Mouse (Mus musculus) urinary bladder, postnatal 10 days (tissue): ENCODE data around the gene Sys1.

Experiments
- DNase-seq: peaks from one replicate; pipeline ENCODE4 v3.0.0; 2022; ENCODE audit warnings: low spot score

Gene Sys1

GRCm38 (mm10) chr2:164500511-164500910 is 43.7 kb downstream of the Sys1 start:
- no peak for DNase-seq

GRCm38 (mm10) chr2:164504919-164505318 is 48.2 kb downstream of the Sys1 start:
- DNase-seq = no peak

DNA sequence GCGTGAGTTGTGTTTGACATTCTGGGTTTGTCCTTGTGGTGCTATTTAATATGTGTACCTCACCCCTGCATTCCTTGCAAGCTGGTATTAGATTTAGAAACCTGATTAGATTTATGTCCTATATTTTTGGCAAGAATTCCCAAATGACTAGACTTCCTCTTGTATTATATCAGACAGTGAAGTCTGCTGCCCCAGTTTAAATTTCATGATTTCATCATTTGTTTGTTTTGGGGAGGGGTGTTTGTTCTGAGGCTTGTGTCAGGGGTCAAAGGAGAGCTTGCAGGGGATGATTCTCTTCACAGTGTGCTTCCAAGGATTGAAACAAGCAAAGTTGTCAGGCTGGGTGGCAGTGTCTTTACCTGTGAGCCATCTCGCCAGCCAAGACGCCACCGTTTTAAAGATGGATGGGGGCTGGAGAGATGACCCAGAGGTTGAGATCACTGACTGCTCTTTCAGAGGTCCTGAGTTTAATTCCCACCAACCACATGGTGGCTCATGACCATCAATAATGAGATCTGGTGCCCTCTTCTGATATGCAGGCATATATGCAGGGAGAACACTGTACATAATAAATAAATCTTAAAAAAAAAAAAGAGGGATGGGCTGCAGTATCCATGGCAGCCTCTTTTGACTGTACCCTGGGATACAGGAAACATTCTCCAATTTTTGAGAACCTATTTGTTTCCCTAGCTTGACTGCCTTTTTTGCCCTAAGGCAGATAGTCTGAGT is 49.0 kb downstream of the Sys1 start:
- no peak for DNase-seq

- no peak for DNase-seq
These were observed 51.0 kb downstream of the Sys1 start for GRCm38 (mm10) chr2:164507811-164508210.

GRCm38 (mm10) chr2:164510621-164511190 is 53.9 kb downstream of the Sys1 start:
- DNase-seq = no peak

GRCm38 (mm10) chr2:164512121-164512909 is 55.6 kb downstream of the Sys1 start:
- no peak for DNase-seq

GRCm38 (mm10) chr2:164513389-164513788 is 56.6 kb downstream of the Sys1 start:
- DNase-seq = no peak

DNA sequence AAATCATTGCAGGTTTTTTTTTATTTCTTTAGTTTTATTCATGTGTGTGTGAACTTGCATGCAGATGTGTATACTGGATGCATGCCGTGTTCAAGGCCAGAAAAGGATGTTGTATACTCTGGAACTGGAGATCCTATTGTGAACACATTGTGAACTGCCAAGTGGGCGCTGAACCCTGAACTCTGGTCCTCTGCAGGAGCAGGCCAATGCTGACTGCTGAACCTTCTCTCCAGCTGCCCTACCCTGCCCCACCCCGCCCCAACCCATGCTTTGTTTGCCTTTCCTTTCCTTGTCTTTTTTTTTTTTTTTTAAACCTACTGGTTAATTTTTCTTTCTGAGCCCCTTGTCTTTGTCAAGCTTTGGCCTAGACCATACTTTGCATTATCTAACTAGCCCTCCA is 58.2 kb downstream of the Sys1 start:
- DNase-seq = no peak

- no peak for DNase-seq
These were observed 59.1 kb downstream of the Sys1 start for GRCm38 (mm10) chr2:164515897-164516296.

DNA sequence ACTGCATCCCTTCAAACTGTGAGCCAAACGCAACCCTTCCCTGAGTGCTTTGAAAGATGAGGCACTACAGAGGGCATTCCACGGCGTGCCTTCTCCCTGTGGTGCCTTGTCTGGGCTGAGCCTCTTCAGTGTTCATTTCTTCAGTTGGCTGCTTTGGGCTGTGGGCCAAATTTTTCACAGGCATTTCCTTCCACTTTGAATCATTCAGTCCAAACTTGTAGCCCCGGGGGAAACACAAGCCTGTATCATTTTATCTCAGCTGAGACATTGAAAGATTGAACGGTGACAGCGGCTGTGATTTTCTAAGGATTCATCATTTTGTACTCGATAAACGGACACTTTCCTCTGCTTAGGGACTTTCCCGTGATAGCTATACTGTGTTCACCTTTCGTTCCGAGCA is 59.8 kb downstream of the Sys1 start:
- DNase-seq = no peak

GRCm38 (mm10) chr2:164517485-164518221 is 60.9 kb downstream of the Sys1 start:
- no peak for DNase-seq

- DNase-seq = no peak
These were observed 61.8 kb downstream of the Sys1 start for GRCm38 (mm10) chr2:164518266-164519170.

DNA sequence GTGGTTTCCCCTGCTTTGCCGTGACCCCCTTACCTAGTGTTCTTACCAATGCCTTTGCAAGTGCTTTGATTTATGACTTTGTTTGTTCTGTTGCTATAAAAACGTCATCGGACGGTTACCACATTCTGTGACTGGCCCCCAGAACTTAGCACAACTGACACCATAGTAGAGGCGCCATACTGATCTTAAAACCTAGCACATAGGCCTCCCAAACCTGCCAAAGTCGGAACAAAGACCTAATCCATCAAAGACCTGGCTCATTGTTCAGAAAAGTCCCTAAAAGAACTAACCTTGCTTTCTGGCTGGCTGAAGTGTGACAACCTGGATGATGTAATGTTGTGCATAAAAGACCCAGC is 62.4 kb downstream of the Sys1 start:
- no peak for DNase-seq

DNA sequence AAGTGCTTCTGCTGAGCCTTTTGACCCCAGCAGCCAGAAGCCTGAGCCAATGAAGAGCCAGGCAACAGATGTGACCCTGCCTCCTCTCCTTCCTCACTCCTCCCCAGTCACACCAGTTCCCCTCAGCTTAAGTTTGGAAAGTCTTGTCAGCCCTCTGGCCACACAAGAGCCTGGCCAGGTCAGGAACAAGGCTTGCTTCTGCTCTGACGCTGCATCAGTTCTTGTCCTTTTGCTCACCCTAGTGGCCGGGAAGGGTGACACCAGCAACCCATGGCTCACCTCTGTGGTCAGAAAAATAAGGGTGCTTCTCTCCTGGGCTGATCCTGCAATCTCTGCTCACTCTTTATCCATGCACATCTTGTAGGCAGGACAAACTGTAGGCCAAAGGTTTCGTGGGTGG is 64.0 kb downstream of the Sys1 start:
- DNase-seq = no peak

GRCm38 (mm10) chr2:164521841-164522240 is 65.1 kb downstream of the Sys1 start:
- DNase-seq = no peak

DNA sequence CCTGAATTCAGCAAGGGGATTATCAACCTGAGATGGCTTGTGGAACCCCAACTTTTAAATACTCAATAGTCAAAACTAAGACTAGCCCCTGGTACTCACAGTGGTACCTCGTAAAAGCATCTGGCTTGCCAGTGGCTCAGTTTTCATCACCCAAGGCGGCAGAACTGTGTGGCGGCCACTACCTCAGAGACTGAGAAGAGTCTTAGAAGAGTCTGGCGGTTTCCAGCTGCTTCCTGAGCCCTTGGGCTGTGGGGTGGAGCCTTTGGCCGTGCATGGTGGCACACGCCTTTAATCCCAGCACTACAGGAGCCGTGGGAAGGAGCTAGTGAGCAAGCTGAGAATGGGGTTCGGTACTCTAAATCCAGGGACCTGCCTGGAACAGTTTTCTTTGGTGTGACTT is 65.5 kb downstream of the Sys1 start:
- DNase-seq = no peak

DNA sequence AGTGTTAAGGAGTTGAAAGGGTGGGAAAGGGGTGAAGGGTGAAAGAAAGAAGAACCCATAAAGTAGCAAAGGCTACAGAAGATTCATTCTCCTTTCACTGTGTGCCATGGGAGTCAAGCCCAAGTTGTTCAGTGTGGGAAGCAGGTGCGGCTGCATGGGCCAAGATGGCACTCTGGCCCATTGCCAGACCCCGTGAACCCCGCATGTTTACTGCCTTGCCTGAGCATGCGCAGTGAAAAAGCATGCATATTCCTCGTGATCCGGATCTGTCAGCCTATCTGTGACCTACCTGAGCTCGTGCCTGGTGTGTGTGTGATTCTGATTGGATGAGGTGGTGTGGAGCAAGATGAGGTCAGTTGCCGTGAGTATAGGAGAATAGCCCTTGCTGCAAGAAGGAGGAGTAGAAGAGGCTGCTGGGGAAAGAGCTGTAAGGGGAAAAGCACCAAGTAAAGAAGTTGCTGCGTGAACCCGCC is 66.6 kb downstream of the Sys1 start:
- DNase-seq = no peak

- no peak for DNase-seq
These were observed 71.8 kb downstream of the Sys1 start for GRCm38 (mm10) chr2:164528557-164528956.
